Mouse (Mus musculus) testis, adult 2 months (tissue): Measurements from ENCODE around the gene Hist1h3g.

ENCODE experiments used
- CTCF ChIP-seq: fragments of 200-500 bp; IDR thresholded peaks from 2 replicates; pipeline ENCODE4 v1.5.1; 2012; ENCODE audit warnings: low read depth, mild to moderate bottlenecking, inconsistent platforms, low read length, moderate library complexity; ENCODE audit not compliant: control insufficient read depth, insufficient read depth, insufficient replicate concordance
- POLR2A ChIP-seq: fragments of 200-500 bp; IDR thresholded peaks from 2 replicates; pipeline ENCODE4 v1.6.1; 2012; ENCODE audit warnings: low read depth, mild to moderate bottlenecking, inconsistent platforms, low read length, moderate library complexity; ENCODE audit not compliant: control insufficient read depth

DNA sequence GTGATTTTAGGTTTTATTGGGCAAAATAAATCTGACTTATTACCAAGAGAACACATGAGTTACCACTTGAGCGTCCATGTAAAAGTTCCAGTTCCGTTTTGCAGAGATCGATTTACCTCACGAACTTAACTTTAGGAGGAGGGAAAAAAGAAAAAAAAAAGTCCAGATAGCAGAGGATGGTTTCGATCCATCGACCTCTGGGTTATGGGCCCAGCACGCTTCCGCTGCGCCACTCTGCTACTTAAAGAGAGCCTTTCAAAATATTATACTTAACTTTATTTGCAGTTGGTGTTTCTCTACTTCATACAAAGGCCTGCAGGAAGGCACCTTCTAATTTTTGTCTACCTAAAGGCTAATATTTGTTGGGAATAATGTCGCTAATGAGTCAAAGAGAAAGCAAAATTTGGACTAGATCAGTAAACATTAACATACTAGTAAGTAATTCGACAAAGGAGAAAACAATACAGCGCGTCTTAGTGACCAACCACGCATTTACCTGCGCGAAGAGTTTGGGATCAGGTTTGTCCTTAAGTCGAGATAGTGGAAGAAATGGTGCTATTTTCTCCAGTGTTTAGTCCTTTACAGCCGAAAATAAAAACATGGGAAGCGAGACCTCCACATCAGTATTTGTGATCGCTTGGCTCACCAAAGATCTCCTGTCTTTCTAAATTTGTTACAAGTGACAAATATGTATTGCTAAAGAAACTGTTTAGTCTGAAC, 4.9 kb upstream of the Hist1h3g start:
- TF ChIP-seq CTCF (no peak), POLR2A (no peak)
